Mouse (Mus musculus) Patski (cell line): ENCODE data around the gene Acoxl. TPM values are rescaled to one million over a fixed set of nuclear protein-coding genes. Genes with fewer than 3 reads are reported as not detected.

ENCODE experiments used
- ATAC-seq: fragments of 100-300 bp; one replicate; pipeline ENCODE4 v1.8.0; 2021
- CTCF ChIA-PET: fragments of 350-600 bp; sonication (Branson Sonifier 250); formaldehyde crosslinking; loops from one replicate; lab custom pipeline; 2022; ENCODE audit warnings: inconsistent platforms; lab: Charles Lee
- POLR2A ChIA-PET: fragments of 350-600 bp; sonication (Branson Sonifier 250); formaldehyde crosslinking; loops from one replicate; lab custom pipeline; 2022; ENCODE audit warnings: antibody characterized with exemption, inconsistent platforms; lab: Charles Lee
- DNase-seq: peaks from one replicate; pipeline ENCODE4 v3.0.0-alpha.2; 2011; ENCODE audit warnings: low read depth, low spot score
- H3K27me3 ChIP-seq: fragments of 371-371 bp; one replicate; pipeline ENCODE4 v1.5.1; 2021
- CTCF ChIP-seq: fragments of 100-300 bp; IDR thresholded peaks from one replicate; pipeline ENCODE4 v1.5.1; 2021
- in situ Hi-C: fragments of 300-500 bp; cut with MboI; formaldehyde crosslinking; loops from 3 replicates; pipeline ENCODE4 v1.11.1; 2018; ENCODE audit warnings: low pct_unique_long_range_greater_than_20kb, mixed read lengths
- polyA plus RNA-seq: library from polyadenylated mRNA; unstranded; gene quantifications from one replicate; pipeline ENCODE4 v1.2.3, GENCODE M21; 2021

The Acoxl gene
- polyA plus RNA-seq, 1 experiment from 2014 or later, result 0.03 TPM

DNA sequence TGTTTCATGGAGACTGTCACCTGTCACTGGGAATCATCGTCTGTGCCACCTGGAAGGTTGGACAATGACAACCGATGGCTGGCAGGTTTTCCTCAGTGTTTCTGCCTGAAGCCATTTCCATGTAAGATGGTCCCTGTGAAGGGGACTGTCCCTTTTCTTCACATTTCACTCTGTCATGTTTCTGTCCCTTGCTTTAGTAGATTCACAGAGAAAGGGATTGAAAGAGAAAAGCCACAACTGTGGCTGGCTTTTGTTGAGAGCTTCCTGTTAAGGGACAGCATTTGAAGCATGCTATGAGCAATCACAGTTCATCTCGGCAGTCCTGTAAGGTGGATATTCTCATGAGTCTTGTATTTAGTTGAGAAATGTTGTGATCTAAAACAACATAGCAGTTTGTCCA is 52.4 kb downstream of the Acoxl start:
- DNase-seq (no peak), ATAC-seq (no peak)
- in situ Hi-C loops, result loop anchor here (5.0 to 25.0 kb wide), 4 partner anchors 221 to 681 kb away; no protein-coding TSS in a partner anchor
- CTCF ChIA-PET, result interaction anchor here (1.0 to 1.5 kb wide), 4 partner anchors 17 to 682 kb away, joined by 3 read pairs; no protein-coding TSS in a partner anchor
- H3K27me3 ChIP-seq, result peaks cover 13% of the 10 kb centered on the region
- POLR2A ChIA-PET, result no interaction called here
- TF ChIP-seq CTCF, result no peak

DNA sequence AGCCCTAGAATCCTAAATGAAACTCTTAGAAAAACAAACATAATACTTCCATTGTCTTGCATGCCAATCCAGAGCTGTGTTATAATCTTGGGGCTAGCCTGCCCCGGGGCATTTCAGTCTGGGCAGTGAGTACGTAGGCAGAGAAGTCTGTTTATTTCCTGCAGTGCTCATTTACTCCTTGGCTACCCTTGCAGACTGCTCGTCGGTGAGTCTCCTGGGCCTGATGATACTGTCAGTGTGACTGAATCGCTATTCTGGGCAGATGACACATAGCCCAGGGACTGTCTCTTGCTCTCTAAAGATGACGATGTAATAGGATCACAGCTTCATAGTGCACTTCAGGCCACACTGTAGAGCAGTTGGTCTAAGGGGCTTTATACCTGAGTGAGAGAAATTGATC is 56.2 kb downstream of the Acoxl start:
- in situ Hi-C loops, result loop anchor here (5.0 to 25.0 kb wide), 4 partner anchors 217 to 677 kb away; no protein-coding TSS in a partner anchor
- peak; percentile 59 for DNase-seq
- CTCF ChIA-PET, result no interaction called here
- ATAC-seq, result peak; percentile 88
- POLR2A ChIA-PET, result no interaction called here
- no peaks in the 10 kb centered on the region for H3K27me3 ChIP-seq
- no peak for TF ChIP-seq CTCF

DNA sequence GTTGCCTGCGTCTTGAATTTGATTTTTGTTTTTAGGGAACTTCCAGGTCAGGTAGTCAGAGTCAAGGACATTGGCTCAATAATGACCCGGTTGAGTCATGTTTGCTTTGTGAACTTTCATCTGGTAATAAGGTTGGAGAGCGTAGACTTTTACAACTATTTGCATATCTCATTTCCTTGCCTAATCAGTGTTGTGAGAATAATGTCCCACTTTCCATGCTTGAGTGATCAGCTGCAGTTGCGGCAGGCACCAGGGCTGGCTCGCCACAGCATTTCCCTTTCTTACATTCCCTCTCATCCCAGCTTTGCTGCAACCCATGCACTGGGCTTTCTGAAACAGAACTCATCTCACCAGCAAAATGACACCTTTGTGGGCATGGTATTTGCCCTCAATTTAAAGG is 59.0 kb downstream of the Acoxl start:
- CTCF ChIA-PET, result interaction anchor here (1.0 kb wide), 1 partner anchor 65 kb away, joined by 3 read pairs; no protein-coding TSS in a partner anchor
- H3K27me3 ChIP-seq, result no peaks in the 10 kb centered on the region
- no peak for ATAC-seq
- no peak for TF ChIP-seq CTCF
- POLR2A ChIA-PET, result no interaction called here
- in situ Hi-C loops, result loop anchor here (25.0 kb wide), 2 partner anchors 215 to 315 kb away; no protein-coding TSS in a partner anchor
- DNase-seq, result no peak

DNA sequence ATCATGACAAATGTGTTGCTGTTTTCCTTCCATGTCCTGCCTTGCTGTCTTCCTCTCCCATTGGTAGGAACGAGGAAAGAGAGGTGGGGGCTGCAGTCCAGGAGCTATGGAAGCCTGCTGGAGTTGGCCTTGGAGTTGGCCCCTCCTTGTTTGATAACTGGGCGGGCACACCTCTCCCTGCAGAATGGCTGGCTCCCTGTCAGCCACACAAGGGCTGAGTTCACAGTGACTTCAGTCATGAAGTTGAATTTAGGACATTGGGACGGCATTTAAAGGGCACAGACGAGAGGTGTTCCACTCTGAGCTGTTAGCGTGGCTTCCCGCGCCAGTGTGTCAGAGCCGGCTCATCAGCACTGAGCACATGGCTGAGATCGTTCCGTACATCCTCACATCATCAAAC is 66.2 kb downstream of the Acoxl start:
- POLR2A ChIA-PET, result no interaction called here
- in situ Hi-C loops, result no loop called here
- DNase-seq, result no peak
- peaks cover 5% of the 10 kb centered on the region for H3K27me3 ChIP-seq
- CTCF ChIA-PET, result no interaction called here
- ATAC-seq, result no peak
- no peak for TF ChIP-seq CTCF

DNA sequence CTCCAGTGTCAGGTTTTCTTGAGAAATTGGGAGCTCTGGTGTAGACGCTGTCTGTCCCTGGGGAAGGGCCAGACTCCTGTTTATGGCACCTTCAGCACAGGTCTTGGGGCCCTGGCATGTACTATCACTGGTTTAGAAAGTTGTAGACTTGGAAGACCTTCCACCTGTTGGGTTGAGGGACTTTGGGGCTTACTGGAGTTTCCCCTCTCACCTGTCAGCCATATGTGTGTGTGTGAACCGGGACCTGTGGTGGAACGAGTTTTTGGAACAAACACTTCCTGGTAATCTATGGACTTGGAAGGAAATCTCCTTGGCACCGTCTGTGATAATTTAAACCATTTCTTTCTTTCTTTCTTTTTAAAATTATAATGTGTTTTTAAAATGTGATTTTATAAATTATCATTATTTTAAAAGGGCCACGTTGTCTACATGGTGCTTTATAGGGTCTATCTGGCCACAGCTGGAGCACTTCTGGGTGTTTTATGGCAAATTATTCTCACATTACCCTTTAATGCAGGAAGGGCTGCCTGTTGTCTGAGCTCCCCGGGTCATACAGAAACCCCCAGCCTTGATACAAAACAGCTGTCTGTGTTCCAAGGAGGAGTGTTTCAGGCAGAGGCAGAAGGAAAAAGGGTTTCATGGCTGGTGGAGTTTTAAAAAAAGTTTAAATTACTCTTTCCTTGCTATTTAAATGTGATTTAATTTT is 68.5 kb downstream of the Acoxl start:
- ChIA-PET CTCF (no interaction called here), POLR2A (no interaction called here)
- H3K27me3 ChIP-seq, result peaks cover 13% of the 10 kb centered on the region
- in situ Hi-C loops, result no loop called here
- DNase-seq, result no peak
- no peak for ATAC-seq
- no peak for TF ChIP-seq CTCF

DNA sequence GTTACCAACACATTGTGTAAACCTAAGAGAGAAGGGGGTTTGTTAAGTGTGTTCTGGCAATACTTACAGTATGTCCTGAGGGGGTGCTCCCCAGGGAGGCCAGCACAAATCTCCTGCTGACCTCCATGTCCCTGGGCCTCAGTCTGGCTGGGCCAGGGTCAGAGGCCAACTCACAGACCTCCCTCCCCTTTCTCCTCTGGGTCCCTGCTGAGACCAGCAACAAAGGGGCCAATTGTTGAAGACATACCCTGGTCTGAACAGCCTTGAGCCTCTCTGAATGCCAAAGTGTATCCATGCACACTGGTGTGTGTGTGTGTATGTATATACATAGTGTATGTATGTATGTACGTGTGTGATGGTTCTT is 69.0 kb downstream of the Acoxl start:
- no peak for DNase-seq
- CTCF ChIA-PET, result no interaction called here
- in situ Hi-C loops, result no loop called here
- POLR2A ChIA-PET, result no interaction called here
- peaks cover 16% of the 10 kb centered on the region for H3K27me3 ChIP-seq
- TF ChIP-seq CTCF, result no peak
- no peak for ATAC-seq

DNA sequence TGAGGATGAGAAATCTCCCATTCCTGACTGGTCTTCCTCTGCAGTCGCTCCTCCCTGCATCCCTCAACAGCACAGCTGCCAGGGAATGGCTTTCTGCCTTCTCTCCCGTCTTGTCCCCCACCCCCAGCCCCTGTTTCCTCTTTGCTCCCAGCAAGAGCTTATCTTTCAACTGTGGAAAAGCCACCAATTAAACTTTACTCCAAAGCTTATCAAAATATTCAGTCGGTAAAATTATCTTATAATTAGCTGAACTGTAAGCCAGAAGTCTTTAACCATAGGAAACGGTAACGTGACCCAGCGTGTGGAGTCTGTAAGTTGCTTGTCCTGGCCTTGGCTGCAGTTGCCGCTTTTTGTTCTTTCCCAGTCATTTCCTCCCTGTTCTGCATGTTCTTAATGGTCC is 70.2 kb downstream of the Acoxl start:
- ChIA-PET POLR2A (no interaction called here), CTCF (interaction anchor here (1.1 kb wide), 1 partner anchor 18 kb away, joined by 3 read pairs; no protein-coding TSS in a partner anchor)
- peaks cover 16% of the 10 kb centered on the region for H3K27me3 ChIP-seq
- ATAC-seq (no peak), DNase-seq (no peak)
- in situ Hi-C loops, result no loop called here
- no peak for TF ChIP-seq CTCF

DNA sequence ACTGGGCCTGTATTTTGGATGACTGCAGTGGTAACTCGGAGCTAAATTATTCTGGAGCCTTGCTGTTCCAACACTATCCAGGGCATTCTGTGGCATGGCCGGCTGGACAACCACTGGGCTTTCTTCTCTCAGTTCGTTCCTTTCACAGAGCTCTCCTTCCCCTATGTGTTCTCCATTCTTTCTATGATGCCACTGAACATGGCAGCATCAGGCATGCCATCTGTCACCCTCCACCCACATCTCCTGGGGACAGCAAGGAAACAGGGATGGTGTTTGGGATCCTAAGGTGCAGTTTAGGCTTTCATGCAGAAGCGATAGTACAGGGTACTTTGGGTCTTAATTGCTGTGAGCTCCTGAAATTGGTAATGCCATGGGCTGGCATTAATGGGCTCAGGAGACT is 71.1 kb downstream of the Acoxl start:
- POLR2A ChIA-PET, result no interaction called here
- no peak for DNase-seq
- TF ChIP-seq CTCF, result no peak
- no peak for ATAC-seq
- CTCF ChIA-PET, result no interaction called here
- in situ Hi-C loops, result no loop called here
- peaks cover 17% of the 10 kb centered on the region for H3K27me3 ChIP-seq

DNA sequence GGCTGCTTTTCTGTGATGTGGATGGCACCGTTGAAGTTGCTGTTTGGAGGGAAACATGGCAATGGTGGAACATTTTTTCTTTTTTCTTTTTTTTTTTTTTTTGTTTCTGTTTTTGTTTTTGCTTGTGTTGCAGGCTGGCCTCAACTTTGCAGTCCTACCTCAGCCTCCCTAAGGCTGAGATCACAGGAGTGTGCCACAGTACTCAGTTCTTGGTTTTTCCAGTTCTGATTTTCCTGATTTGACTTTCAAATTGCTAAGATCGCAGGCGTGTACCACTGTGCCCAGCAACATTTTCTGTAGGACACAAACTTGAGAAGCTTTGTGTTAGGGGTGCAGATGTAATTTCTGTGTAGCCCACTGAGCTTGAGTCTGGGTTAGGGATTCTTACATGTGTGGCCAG is 72.9 kb downstream of the Acoxl start:
- TF ChIP-seq CTCF, result no peak
- CTCF ChIA-PET, result no interaction called here

DNA sequence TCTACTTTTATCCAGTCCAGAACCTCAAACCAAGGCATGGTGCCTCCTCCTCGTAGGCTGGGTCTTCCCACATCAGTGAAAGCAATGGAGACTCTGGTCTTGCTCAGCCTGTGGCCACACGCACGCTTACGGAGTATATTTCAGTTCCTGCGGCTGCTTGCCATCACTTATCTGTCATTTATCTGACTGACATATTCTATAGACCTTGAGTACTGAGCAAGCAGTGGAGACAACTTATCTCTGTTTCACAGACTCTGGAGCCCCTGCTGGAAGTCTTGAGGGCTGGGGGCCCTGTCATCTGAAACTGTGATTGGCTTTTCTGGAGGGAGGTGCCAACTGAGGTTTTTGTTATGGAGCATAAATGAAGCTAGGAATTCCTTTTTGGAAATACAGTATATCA is 75.4 kb downstream of the Acoxl start:
- CTCF ChIA-PET, result no interaction called here
- DNase-seq (no peak), ATAC-seq (no peak)
- no peak for TF ChIP-seq CTCF
- POLR2A ChIA-PET, result no interaction called here
- H3K27me3 ChIP-seq, result peaks cover 26% of the 10 kb centered on the region
- in situ Hi-C loops, result no loop called here

More for the DNA sequence above, 72.9 kb downstream of the Acoxl start:
- POLR2A ChIA-PET, result interaction anchor here (0.7 kb wide), 2 partner anchors 19 to 20 kb away, joined by 3 to 5 read pairs; no protein-coding TSS in a partner anchor
- ATAC-seq (no peak), DNase-seq (no peak)
- peaks cover 28% of the 10 kb centered on the region for H3K27me3 ChIP-seq
- in situ Hi-C loops, result no loop called here

DNA sequence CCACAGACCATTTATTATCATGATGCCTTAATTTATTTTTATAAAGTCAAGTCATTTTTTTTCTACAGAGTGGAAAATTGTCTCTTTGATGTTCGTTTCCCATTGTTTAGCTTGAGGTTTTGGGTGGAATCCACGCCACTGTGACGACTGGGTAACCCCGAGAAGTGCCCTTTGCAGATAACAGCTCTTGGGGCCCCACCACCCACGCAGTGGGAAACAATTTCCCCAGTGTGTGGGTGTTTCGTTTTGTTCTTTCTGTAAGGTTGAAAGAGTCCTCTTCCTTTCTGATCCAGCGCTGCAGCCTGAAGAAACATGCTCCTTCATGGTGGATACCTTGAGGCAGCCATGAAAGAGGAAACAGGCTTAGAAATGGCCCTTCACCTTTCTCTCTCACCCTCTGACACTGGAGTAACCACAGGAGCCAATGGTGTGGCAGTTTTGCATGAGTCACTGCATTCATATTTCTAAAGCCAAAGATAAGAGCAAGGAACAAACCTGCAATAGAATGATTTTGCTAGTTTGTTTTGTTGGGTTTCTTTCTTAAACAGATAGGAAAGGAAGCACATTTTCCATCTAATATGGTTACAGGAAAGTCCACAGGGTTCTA is 78.2 kb downstream of the Acoxl start:
- DNase-seq, result no peak
- no peak for TF ChIP-seq CTCF
- H3K27me3 ChIP-seq, result peaks cover 17% of the 10 kb centered on the region
- ATAC-seq, result no peak
- POLR2A ChIA-PET, result no interaction called here
- in situ Hi-C loops, result no loop called here
- CTCF ChIA-PET, result no interaction called here
